Mouse (Mus musculus): ENCODE data around the gene Fam104a.

GRCm38 (mm10) chr11:113698013-113698545 lies 14.1 kb upstream of the Fam104a start:
- no peak for TF ChIP-seq POLR2A (IDR thresholded peaks at IDR 0.05; ENCODE audit: low read depth, low read length)
- TF ChIP-seq CTCF (conservative IDR thresholded peaks at IDR 0.05; ENCODE audit: insufficient read depth, insufficient read length, low read depth, low read length), result no peak

Data from kidney, adult 2 months (tissue).